Mouse (Mus musculus) MEL (cell line): ENCODE data around the gene Aco2.

ENCODE experiments used
- BHLHE40 ChIP-seq: IDR thresholded peaks from 2 replicates; pipeline ENCODE4 v1.6.1; 2012; ENCODE audit warnings: low read depth, mild to moderate bottlenecking, inconsistent platforms, low read length, improper control_type of control experiment, borderline replicate concordance
- CHD2 ChIP-seq: IDR thresholded peaks from 2 replicates; pipeline ENCODE4 v1.6.1; 2011; ENCODE audit warnings: low read length, improper control_type of control experiment
- CTCF ChIP-seq, 3 experiments: IDR thresholded peaks in 2 of 3; conservative IDR thresholded peaks in 1 of 3; 2 replicates each; pipeline ENCODE4 v1.5.1; 2011 to 2012; ENCODE audit warnings: low read length in 3 of 3, low read depth in 2 of 3, mild to moderate bottlenecking in 2 of 3, improper control_type of control experiment in 1 of 3, inconsistent platforms in 1 of 3, mixed read lengths in 1 of 3, moderate library complexity in 1 of 3; ENCODE audit not compliant: control insufficient read depth in 1 of 3, insufficient read depth in 1 of 3, poor library complexity in 1 of 3, severe bottlenecking in 1 of 3
- ELF1 ChIP-seq: IDR thresholded peaks from 2 replicates; pipeline ENCODE4 v1.6.1; 2014; ENCODE audit warnings: low read depth, mild to moderate bottlenecking, inconsistent platforms, low read length, improper control_type of control experiment, moderate library complexity
- MYB ChIP-seq: IDR thresholded peaks from 2 replicates; pipeline ENCODE4 v1.6.1; 2011; ENCODE audit warnings: mild to moderate bottlenecking, low read depth, low read length, improper control_type of control experiment
- NRF1 ChIP-seq: IDR thresholded peaks from 2 replicates; pipeline ENCODE4 v1.6.1; 2014; ENCODE audit warnings: low read depth, mild to moderate bottlenecking, inconsistent platforms, low read length, improper control_type of control experiment, moderate library complexity; ENCODE audit not compliant: poor library complexity, insufficient read depth, severe bottlenecking
- POLR2A ChIP-seq, 2 experiments: IDR thresholded peaks; 2 replicates each; pipeline ENCODE4 v1.6.1; 2011 to 2012; ENCODE audit warnings: low read length in 2 of 2, mild to moderate bottlenecking in 2 of 2, control low read depth in 1 of 2, improper control_type of control experiment in 1 of 2, low read depth in 1 of 2, moderate library complexity in 1 of 2; ENCODE audit not compliant: control insufficient read depth in 1 of 2, insufficient read depth in 1 of 2, poor library complexity in 1 of 2
- POLR2AphosphoS2 ChIP-seq: IDR thresholded peaks from 2 replicates; pipeline ENCODE4 v1.6.1; 2011; ENCODE audit warnings: low read length, improper control_type of control experiment
- RAD21 ChIP-seq: IDR thresholded peaks from 2 replicates; pipeline ENCODE4 v1.6.1; 2011; ENCODE audit warnings: mild to moderate bottlenecking, low read depth, low read length, improper control_type of control experiment
- ZC3H11A ChIP-seq: IDR thresholded peaks from 2 replicates; pipeline ENCODE4 v1.6.1; 2012; ENCODE audit warnings: low read depth, mild to moderate bottlenecking, inconsistent platforms, low read length, improper control_type of control experiment

DNA sequence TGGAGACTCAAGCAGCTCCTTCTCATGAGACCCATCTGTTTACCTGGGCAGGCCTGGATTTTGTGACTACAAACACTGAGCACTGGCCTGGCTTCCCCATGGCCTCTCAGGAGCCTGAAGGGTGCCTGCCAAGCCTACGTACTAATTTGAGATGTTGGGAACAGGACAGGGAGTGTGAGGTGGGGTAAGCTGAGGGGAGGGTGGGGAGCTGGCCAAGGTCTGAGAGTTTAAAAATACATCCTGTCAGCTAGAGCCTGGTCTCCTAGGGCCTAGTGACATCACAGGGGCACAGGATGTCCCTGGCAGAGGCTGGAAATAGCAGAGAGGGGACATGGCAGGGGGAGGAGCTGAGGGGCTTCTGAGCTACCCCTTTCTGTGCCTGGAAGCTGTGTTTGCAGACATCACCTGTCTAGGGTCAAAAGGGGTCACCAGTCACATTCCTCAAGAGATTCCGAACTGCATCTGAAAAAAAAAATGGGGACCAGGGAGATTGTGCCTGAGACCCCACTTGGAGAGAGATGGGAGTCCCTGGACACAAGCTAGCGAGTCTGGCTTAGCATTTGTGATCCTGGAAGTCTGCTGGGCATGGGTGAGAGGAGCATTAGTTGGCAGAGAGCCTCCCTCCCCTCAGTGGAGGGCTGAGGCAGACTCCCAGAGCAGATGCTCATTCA, 37.8 kb upstream of the Aco2 start:
- TF ChIP-seq ZC3H11A (no peak), BHLHE40 (no peak), MYB (no peak), POLR2AphosphoS2 (no peak), CHD2 (no peak), RAD21 (no peak), CTCF (IDR thresholded peaks at IDR 0.05 in 2 of 3, conservative IDR thresholded peaks at IDR 0.05 in 1 of 3; ENCODE audit: control insufficient read depth in 1 of 3, insufficient read depth in 1 of 3, low read depth in 2 of 3, low read length in 3 of 3, poor library complexity in 1 of 3, severe bottlenecking in 1 of 3) (no peak), ELF1 (no peak), NRF1 (no peak), POLR2A (IDR thresholded peaks at IDR 0.05; ENCODE audit: control insufficient read depth in 1 of 2, insufficient read depth in 1 of 2, low read depth in 1 of 2, low read length in 2 of 2, poor library complexity in 1 of 2) (no peak)
